Mouse (Mus musculus): Measurements from ENCODE around the gene Odf2l.

DNA sequence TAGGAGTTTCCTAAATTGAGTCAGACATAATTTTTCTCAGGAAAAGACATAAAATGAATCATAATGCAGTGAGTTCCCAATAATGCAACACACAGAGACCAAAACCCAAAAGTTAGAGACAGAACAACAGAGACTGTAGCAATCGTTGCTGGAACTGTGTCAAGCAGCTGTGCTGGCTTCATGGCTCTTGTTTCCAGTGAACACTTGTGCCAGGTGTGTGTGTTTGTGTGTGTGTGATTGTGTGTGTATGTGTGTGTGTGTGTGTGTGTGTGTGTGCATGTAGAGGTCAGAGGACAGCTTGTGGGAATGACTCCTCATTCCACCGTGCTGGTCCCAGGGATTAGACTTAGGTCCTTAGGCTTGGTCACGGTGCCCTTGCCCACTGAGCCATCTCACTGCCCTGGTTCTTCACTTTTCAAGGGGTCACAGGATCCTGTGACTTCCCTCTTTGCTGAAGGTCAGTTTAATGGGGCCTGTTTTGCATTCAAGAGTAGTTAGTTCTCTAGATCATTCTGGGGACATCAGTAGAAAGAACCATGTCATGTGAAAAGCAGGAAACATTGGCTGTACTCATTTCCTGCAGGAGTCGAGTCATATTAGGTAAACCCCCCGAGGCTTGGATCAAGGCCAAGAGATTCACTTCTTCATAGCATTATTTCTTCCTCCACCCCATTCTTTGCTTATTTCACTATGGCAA is 13.2 kb upstream of the Odf2l start:
- TF ChIP-seq EP300 (optimal IDR thresholded peaks at IDR 0.05) (no peak), CTCF (IDR thresholded peaks at IDR 0.05; ENCODE audit: low read depth) (no peak)
